Mouse (Mus musculus) mouse embryonic stem cell (cell line): ENCODE measurements at regions not wholly inside any gene's neighbourhood (a gene's known extent, or its start where the extent isn't known, plus 50 kb on each side); places are given as distances from the start of the nearest gene placed in this dataset.

Source experiments
- in situ Hi-C, 2 experiments: fragments of 300-500 bp; cut with MboI; formaldehyde crosslinking; loops; 1 replicate in 1 of 2; 3 replicates in 1 of 2; pipeline ENCODE4 v1.14.3; 2019 to 2020; ENCODE audit warnings: low sequenced_read_pairs in 2 of 2, low pct_unique_long_range_greater_than_20kb in 1 of 2, mixed read lengths in 1 of 2; ENCODE audit not compliant: unreplicated experiment in 1 of 2

DNA sequence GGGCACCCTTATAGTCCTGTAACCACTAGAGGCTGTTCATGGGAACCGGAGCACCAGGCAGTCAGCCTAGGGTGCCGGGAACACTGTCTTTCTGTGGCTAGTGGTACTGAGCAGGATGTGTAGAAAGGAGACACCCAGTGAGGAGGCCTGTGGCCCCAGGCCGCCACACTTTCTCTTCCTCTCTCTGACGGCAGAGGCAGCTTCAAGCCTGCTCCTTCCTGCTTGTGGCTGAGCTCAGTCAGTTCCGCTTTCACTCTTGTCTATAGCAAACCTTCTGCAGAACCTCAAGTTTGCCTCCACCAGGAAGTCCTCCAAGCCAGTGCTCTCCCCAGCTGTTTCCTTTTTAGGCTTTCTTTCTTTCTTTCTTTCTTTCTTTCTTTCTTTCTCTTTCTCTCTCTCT, 197.2 kb downstream of the Uaca start:
- in situ Hi-C loops = no loop called here

DNA sequence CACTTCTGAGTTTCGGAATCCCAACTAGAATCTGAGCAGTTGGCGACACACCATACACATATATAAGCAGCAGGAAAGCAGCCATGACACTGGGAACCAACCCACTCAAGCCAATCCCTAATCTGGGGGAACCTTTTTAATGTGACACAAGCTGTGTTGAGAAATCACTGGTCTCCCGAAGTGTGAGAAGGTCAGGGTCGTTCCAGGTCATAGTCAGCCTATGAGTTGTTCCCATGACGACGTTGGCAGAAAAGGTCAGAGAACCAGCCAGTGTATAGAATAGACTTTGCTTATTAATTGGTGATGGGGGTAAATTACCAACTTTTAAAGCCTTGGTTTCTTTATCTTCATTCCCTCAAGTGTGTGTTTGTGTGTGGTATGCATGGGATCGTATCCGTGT, 199.3 kb downstream of the Uaca start:
- in situ Hi-C loops = no loop called here

DNA sequence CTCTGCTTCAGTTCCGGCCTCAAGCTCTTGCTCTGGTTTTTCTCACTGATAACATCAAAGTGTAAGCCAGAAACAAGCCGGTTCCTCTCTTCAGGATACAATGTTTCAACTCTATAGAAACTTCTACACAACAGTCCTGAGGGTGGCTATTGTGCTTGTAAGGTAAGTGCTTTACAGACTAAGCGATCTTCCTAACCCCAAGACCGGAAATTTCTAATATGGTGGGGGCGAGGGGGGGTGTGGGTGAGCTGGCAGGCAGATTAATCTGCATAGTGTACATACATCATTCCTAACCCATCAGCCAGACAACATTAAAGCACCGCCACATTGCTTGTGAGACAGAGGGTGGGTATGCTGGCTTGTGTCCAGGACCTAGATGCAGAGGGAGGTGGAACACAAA, 200.8 kb downstream of the Uaca start:
- in situ Hi-C loops = no loop called here

DNA sequence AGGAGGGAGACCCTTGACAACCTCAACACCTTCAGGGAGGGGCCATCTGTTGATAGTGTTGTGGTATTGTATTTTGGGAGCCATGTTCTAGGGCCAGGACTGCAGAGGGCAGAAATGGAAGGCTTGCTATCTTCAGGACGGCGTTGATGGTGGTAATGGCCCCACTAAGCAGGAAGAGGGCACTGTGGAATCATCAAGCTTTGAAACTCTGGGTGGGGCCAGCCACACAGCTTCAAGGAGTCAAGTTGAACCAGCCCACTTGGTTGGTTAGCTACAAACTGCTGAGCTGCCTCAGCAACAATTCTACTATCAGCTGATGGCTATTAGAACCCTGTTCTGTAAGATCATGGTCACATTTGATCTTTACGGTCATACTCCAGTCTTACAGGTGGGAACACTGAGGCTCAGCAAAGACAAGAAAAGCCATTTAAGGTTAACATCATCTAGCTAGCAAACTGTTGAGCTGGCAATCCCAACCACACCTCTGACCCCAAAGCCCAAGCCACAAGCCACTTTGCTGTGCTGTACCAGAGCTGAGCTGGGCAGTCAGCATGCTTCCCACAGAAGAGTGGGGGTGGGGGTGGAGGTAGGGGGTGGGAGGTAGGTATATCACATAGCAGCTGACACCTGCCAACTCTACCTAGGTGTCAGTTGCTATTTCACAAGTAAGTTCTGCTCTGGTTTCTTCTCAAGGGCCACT, 203.9 kb downstream of the Uaca start:
- in situ Hi-C loops = no loop called here

DNA sequence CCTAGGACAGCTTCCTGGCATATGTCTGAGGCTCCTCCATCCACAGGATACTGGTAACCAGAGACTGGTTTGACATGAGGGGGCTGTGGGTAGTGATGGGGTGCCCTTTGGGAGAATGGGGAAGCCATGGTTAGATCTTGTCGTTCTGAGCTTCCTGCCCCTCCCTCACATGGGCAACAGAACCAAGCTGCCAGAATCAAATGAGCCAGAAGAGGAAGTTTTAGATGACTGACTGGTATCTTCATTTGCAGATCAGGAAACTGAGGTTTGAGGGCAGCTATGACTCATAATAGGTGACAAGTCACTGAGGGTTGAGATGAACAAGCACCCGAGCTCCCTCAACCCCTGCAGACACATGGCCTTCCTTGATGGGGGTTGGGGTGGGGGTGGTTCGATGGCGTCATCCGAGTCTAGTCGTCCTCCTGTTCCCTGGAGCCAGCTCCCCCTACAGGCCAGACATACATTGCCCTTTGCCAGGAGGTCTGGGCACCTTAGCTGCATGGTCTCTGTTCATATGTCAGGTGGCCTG, 204.7 kb downstream of the Uaca start:
- in situ Hi-C loops = no loop called here

DNA sequence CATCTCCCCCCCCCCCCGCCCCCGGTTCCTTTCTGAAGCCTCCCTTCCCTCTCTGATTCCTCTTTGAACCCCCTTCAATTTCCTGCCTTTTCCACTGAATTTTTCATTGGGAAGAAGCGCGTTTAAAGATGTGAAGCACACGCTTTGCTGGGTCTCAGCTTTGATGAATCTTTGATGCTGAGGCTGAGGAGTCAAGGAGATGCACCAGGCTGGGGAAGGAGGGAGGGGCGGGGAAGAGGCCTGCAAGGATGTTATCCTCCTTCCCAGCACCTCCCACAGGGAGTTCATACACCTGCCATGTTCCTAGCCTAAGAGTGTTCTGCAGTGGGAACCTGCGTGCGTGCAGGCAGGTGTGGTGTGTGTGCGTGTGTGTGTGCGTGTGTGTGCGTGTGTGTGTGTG, 205.9 kb downstream of the Uaca start:
- in situ Hi-C loops = loop anchor here in 1 of 2 experiments (25.0 kb wide), 1 partner anchor 887 kb away; no protein-coding TSS in a partner anchor

DNA sequence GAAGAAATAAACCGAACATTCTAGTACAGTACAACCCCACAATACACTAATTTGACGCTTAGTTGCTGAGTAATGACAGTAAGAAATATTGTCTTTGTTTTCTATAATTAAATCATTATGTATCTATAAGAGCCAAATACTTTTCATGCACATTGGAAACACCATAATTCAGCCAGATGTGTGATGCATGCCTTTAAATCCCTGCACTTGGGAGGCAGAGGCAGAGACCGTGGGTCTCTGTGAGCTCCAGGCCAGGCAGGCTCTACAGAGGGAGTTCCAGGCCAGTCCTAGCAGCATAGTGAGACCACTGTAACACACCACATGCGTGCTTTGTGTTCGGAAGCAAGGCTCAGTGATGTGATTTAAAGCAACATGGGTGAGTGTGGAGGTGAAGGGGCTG, 208.2 kb downstream of the Uaca start:
- in situ Hi-C loops = loop anchor here in 1 of 2 experiments (25.0 kb wide), 1 partner anchor 885 kb away; no protein-coding TSS in a partner anchor

DNA sequence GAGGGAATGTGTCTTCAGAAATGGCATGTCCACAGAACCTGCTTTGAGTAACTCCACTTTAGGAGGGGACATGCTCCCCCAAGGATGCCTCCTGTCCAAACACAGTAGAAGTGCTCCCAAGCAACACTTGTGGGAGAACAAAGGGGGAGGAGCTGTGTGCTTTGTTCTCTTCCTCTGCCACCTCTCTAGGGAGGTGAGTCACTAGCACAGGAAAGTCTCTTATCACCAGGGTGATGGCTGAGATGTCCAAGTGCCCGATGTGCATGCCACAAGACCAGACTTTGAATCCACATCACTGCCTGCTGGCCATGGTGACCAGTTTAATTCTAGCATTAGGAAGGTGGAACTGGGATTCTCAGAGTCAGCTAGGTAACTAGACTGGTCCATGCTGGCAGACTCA, 214.1 kb downstream of the Uaca start:
- in situ Hi-C loops = loop anchor here in 1 of 2 experiments (25.0 kb wide), 1 partner anchor 879 kb away; no protein-coding TSS in a partner anchor

DNA sequence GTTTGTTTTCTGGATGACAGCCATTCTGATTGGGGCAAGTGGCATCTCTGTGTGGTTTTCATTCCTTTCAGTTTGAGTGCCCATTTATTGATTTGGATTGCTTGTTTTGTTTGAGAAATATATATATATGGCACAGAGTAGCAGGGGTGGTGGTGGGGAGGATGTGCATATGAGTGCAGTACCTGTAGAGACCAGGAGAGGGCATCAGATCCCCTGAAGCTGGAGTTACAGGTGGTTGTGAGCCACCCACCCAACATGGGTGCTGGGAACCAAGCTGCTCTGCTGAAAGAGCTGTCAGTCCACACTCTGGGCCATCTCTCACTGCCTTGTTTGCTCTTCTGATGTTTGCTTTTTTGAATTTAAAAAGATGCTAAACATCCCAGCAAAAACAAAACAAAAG, 216.7 kb downstream of the Uaca start:
- in situ Hi-C loops = loop anchor here (10.0 to 25.0 kb wide), 2 partner anchors 876 to 884 kb away; no protein-coding TSS in a partner anchor

DNA sequence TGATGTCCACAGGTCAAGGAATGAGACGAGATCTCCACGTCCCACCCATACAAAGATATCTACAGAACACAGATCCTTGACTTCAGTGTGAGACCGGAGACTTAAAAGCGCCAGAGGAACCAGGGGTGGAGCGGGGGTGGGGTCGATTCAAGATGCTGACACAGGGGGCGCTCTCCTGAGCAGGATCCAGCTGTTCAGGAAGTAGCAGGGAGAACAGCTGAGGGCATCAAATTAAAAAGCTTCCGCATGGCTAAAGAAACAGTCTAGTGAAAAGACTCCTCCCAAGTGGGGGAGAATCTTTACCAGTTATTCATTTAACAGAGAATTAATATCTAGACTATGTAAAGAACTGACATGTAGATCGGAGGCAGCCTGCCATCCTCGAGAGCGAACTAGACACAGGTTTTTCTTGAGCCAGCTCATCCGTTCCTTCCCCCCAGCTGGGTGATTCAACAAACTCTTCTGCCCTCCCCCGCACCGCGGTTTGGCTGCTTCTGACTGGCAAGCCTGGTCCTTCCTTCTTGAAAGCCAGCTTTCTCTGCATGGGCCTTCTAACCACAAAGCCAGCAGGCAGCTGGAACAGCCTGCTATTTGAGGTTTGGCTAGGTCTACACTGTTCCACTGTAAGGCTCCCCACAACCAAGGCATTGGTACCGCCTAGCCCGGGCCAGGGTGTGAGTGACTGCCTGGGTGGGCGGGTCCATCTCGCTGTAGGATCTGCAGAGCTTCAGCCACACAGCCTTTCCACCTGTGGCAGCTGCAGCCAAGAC, 218.6 kb downstream of the Uaca start:
- in situ Hi-C loops = loop anchor here (10.0 to 25.0 kb wide), 2 partner anchors 874 to 882 kb away; no protein-coding TSS in a partner anchor

DNA sequence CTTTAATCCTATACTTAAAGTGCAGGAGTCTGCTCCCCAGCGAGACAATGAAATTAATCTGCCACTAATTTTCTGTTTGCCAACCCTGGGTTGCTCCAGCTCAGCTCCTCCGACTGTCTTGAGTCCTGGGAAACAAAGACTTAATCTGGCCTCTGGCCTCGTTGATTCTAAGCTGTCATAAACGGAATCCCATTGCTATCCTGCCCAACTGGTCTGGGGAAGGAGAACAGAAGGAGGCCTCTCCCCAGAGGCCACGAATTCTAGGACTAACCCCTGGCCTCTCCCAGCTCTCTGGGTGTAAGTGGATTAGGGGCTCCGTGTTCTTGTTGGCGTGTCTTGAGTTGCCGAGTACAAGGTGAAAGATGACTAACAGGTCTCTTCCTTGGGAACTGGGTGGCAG, 219.8 kb downstream of the Uaca start:
- in situ Hi-C loops = loop anchor here (10.0 to 25.0 kb wide), 2 partner anchors 873 to 881 kb away; no protein-coding TSS in a partner anchor

DNA sequence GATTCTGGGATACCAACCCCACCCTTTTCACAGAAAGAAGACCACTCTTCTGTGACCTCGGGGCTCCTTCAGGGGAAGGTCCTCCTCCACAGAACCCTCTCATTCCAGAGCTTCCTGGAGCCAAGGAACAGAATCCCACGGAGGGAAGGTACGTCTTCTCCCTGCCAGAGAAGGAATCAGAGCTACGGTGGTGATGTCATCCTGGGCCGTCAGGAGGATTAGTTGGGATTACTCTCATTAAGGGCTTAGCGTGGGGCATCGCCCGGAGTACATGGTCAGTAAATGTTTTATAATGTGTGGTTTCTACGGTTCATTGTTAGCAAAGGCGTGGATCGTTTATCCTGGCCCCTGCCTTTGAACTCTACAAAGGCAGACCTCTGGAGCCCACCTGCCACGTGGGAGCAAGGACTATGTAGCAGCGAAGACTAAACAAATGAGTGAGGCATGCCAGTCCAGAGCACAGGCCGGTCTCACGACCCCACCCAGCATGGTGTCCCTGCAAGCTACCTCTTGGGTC, 221.1 kb downstream of the Uaca start:
- in situ Hi-C loops = loop anchor here (10.0 to 25.0 kb wide), 2 partner anchors 872 to 879 kb away; no protein-coding TSS in a partner anchor

DNA sequence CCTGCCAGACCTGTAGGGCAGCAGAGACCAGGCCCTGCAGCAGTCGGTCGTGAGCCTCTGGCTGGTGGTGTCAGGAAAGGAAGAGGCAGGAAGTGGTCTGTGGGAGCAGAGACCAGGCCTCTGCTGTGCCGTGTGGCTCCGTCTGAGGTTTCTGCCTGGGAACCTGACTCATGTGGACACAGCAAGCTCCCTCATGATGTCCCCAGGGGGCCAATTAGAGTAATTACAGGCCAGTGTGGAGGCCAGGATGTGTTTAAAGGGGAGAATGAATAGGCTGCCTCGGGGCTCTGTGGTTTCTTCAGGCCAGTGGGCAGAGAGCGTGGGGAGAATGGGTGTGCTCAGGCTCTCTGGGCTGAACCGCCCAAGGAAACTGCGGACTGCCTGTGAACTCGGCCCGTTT, 222.3 kb downstream of the Uaca start:
- in situ Hi-C loops = loop anchor here (10.0 to 25.0 kb wide), 2 partner anchors 871 to 878 kb away; no protein-coding TSS in a partner anchor

DNA sequence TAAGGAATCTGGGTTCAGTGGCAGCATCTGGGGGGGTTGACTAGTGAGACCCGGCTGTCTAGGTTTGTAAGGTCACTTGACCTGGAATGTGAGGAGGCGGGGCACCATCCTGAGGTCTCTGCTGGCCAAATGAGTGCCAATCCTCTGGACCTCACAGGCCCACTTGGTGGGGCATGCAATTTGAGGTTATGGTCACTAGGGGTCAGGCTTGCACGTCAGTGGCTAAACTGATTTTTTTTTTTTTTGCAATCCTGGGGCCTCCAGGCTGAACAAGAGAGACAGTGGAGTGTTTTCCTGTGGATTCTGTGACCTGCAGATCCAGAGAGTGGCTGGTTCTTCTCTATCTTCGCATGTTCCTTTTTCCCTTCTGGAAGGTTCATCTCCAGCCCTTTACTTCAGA, 225.6 kb downstream of the Uaca start:
- in situ Hi-C loops = loop anchor here (10.0 to 25.0 kb wide), 2 partner anchors 867 to 875 kb away; no protein-coding TSS in a partner anchor

DNA sequence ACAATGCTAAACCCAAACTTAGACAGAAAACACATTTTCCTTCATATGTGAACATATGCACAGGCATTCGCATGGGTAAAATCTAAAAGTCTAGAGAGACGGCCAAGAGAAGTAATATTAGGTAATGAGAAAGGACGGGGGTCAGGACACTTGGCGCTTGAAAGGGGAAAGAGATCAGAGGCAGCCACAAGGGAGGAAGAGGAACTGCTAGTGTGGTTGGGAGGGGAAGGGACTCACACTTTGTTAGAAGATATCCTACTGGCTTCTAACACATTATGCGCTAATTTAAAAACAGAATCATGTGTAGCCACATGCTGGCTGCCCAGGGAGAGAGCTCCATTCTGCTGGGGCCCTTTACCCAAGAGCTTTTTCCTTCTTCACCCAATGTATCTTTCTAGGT, 227.5 kb downstream of the Uaca start:
- in situ Hi-C loops = loop anchor here in 1 of 2 experiments (25.0 kb wide), 1 partner anchor 865 kb away; no protein-coding TSS in a partner anchor

DNA sequence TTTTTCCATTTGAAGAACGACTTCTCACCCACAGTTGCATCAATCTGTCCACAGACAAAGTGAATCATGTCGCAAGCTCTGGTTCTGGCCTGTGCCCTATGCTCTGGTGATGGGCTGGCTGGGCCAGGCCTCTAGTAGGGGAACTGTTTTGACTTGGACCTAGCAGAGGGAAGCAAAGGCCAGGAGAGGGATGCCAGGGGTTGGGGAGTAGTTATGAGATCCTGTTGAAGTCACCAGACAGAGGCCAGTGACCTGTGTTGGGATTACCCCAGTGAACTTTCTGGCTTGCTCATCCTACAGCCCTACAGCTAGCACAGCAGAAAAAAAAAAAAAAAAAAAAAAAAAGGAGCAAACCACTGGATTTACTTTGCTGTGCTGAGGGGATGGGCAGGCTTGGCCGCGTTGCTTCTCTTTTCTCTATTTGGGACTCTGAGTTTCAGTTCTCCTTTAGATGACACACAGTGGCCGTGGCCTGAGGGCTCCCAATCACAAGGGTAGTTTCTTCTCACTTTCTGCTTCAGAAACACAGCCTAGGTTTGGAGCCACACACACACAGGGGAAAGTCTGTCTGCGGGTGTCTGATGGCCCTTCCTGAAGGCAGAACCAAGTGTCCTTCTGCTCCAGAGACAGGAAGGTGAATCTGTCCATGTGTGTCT, 228.2 kb downstream of the Uaca start:
- in situ Hi-C loops = loop anchor here in 1 of 2 experiments (25.0 kb wide), 1 partner anchor 865 kb away; no protein-coding TSS in a partner anchor

DNA sequence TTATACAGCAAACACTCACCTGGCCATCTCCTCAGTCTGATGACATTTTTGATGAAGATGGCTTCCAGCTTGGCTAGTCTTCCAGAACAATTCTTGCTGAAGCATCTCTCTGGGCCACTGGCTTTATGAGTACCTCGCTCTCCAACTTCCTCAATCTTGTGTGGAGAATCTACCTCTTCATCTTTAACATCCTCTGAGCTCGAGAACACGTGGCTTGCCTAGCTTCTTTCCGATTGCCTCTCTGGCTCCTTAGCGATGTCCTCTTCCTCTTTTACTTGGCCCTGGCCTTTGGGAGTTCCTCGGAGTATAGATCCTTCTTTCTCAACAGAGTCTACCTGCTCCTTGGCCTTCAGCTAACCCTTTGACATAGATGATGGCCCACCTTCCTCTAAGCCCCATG, 231.0 kb downstream of the Uaca start:
- in situ Hi-C loops = loop anchor here in 1 of 2 experiments (25.0 kb wide), 1 partner anchor 687 kb away; no protein-coding TSS in a partner anchor

DNA sequence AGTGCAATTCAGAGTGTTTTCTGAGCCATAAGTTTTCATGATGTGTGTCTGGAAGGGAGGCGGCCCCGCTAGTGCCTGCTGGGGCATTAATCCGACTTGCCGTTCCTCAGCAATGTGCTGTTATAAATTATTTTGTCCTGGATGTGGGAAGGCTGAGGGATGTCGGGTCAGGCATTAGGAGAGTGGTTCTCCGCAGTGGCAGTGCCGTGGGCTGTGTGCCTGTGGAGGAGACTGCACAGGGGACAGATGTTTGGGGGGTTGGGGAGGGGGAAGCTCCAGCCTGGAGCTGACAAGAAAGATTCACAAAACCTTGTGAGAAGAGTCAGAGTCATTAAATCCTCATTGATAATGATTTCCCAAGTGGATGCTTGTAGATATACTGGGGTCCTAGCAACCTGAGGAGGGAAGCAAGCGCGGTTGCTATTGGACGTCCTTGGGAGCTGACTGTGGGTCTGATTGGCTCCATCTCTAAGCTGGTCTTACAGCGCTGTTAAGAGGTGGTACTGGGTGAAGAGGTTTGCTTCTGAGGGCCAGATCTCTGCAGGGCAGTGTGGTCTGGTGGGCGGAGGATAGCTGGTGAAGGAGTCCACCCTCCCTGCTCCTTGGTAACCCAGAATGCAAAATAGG, 234.5 kb downstream of the Uaca start:
- in situ Hi-C loops = loop anchor here in 1 of 2 experiments (25.0 kb wide), 1 partner anchor 683 kb away; no protein-coding TSS in a partner anchor
